Mouse (Mus musculus) layer of hippocampus, adult 2 months (tissue): ENCODE results near the gene Ppp1ca. TPM values are rescaled to one million over a fixed set of nuclear protein-coding genes. Genes with fewer than 3 reads are reported as not detected.

Experiments used
- DNase-seq, 2 experiments: peaks; one replicate each; pipeline ENCODE4 v3.0.0; 2022; ENCODE audit warnings: low spot score in 2 of 2
- H3K27ac ChIP-seq: fragments of 200-600 bp; 2 replicates; pipeline ENCODE4 v1.8.1; 2022
- H3K4me3 ChIP-seq: fragments of 200-600 bp; 2 replicates; pipeline ENCODE4 v1.8.1; 2022; ENCODE audit warnings: mild to moderate bottlenecking
- CTCF ChIP-seq: fragments of 200-600 bp; conservative IDR thresholded peaks from 2 replicates; pipeline ENCODE4 v1.8.1; 2022; ENCODE audit warnings: antibody characterized with exemption, mild to moderate bottlenecking, moderate library complexity
- total RNA-seq, 2 experiments: library from RNA; stranded (reverse); gene quantifications; 2 replicates each; pipeline ENCODE4 v1.2.3; 2021

Gene Ppp1ca
- total RNA-seq, 2 experiments from 2014 or later, result 263 to 276 TPM

DNA sequence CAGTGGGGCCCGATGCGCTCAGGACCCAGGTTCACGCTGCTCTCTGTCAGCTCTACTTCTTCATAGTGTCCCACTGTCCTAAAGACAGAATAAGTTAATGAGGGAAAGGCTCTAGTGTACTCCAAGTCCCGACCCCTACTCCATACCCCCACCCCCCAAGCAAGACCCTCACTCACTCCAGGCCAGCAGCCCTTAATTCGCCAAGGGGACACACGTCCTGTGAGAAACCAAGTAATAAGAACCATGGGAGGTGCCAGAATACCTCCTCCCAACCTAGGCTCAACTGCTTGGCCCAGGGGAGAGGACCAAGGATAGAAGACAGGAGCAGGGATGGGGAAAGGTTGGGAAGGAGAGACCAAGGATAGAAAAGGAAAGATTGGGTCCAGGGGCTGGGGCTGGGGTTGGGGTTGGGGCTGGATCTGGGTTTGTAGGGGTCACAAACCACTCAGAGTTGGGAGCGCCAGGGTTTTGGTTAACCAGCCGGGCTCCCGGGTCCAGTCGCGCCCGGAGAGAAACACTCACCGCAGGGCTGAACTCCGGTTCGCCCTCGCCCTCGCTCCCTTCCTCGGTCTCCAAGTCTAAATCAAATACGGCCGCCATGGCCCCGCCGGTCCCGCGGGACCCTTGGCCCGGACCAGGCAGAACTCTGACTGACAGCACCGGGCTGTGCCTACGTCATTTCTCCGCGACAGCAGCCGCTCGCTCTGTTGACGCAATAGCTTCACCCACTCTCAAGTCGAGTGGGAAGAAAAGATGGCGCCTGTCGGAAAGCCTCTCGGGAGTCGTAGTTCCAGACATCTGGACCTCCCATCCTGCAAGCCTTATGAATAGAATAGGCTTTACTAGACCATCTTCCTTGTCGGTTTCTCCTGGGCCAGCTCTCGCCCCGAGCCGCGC is 29.0 kb upstream of the Ppp1ca start, which contains the start of gene Rps6kb2:
TSS of gene Rps6kb2 (minus strand) at position 709 of the 897 bp plus-strand sequence.
- peak within 1 kb of the TSS; percentile 88 for H3K27ac ChIP-seq
- H3K4me3 ChIP-seq, result peak within 1 kb of the TSS; percentile 96
- TF ChIP-seq CTCF, result no peak
- DNase-seq, result peak; percentile 97 to 98

DNA sequence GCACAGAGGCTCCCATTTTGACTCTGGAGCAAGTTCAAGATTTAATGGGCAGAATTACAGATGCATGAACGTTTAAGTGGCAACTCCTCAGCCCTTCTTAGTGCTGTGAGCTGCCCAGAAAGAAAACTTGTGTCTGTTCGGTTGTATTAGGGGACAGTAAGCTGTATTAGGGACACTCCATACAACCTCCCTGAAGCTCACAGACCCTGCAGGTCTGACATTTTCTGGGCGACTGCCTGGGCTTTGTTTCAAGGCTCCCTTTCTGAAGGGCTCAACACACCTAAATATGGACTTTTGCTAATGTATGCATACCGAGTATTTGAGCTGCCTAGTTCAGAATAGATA is 28.4 kb upstream of the Ppp1ca start:
- Histone ChIP-seq H3K4me3 (peak overlapping the region; percentile 96), H3K27ac (peak overlapping the region; percentile 88)
- DNase-seq, result no peak
- no peak for TF ChIP-seq CTCF

GRCm38 (mm10) chr19:4164100-4164499 is 27.8 kb upstream of the Ppp1ca start:
- DNase-seq, result no peak
- TF ChIP-seq CTCF, result no peak
- no peak overlapping the region for H3K4me3 ChIP-seq
- H3K27ac ChIP-seq, result peak overlapping the region; percentile 88; the same call in 1 of the 2 replicates

- no peak overlapping the region for H3K4me3 ChIP-seq
- DNase-seq, result no peak
- TF ChIP-seq CTCF, result no peak
- peak overlapping the region; percentile 51; the same call in 1 of the 2 replicates for H3K27ac ChIP-seq
Measured at GRCm38 (mm10) chr19:4164721-4165120, 27.1 kb upstream of the Ppp1ca start.

GRCm38 (mm10) chr19:4166678-4167476 is 25.0 kb upstream of the Ppp1ca start:
- no peak overlapping the region for H3K4me3 ChIP-seq
- DNase-seq, result no peak
- H3K27ac ChIP-seq, result no peak overlapping the region
- no peak for TF ChIP-seq CTCF

- TF ChIP-seq CTCF, result peak; percentile 89
- DNase-seq, result peak; percentile 99 to 100
- Histone ChIP-seq H3K27ac (peak overlapping the region; percentile 98), H3K4me3 (peak overlapping the region; percentile 58)
Measured at GRCm38 (mm10) chr19:4169378-4169784, 22.5 kb upstream of the Ppp1ca start.

DNA sequence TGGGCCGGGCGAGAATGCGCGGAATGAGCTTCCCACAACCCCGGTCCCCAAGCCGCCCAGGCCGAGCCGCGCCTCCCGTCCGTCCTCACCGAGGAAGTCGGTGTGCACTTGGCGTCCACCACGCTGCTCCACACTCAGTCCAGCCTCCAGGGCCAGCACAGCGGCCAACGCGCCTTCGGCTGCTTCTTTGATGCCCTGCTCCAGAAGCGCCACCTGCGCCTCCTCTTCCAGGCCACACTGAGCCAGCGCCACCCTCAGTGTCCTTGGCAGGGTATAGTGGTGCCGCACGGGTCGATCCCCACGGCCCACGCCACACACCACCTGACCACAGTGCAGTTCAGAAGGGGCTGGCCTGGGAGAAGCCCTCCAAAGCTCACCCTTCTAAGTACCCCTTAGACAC is 22.1 kb upstream of the Ppp1ca start:
- Histone ChIP-seq H3K27ac (peak overlapping the region; percentile 98), H3K4me3 (peak overlapping the region; percentile 58)
- no peak for DNase-seq
- no peak; the same call in 1 of the 2 replicates for TF ChIP-seq CTCF

DNA sequence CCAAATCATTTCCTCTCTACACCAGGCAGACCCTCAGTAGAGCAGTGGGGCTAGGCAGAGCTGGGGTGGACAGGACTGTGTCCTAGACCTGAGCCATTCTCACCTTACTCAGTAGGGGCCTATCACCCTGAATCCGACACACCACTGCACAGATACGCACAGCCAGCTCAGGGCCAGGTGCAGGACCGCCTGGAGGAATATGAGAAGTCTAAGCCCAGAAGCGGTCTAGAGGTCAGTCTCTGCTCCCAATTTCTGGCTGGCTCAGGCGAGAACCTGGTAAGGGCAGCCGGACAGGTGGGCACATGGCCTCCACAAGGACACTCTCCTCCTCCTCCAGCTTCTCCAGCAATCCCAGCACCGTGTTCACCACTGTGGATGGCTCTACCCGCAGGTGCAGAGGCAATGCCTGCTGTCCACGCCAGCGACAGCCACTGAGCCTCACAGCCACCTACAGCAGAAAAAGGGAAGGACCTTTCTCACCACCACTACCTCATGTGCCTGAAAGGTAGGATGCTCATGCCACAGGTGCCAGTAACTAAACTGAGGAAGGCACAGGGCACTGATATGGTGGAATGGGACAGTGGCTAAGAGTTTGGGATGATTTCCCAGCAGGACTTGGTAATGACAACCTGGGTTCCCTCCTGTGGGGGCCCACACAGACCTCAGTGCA is 21.0 kb upstream of the Ppp1ca start:
- TF ChIP-seq CTCF, result no peak
- Histone ChIP-seq H3K27ac (no peak overlapping the region; the same call in 1 of the 2 replicates), H3K4me3 (no peak overlapping the region)
- DNase-seq, result no peak

GRCm38 (mm10) chr19:4171393-4172290 is 20.2 kb upstream of the Ppp1ca start:
- H3K4me3 ChIP-seq, result no peak overlapping the region
- no peak for DNase-seq
- peak overlapping the region; percentile 43; the same call in 1 of the 2 replicates for H3K27ac ChIP-seq
- TF ChIP-seq CTCF, result no peak

DNA sequence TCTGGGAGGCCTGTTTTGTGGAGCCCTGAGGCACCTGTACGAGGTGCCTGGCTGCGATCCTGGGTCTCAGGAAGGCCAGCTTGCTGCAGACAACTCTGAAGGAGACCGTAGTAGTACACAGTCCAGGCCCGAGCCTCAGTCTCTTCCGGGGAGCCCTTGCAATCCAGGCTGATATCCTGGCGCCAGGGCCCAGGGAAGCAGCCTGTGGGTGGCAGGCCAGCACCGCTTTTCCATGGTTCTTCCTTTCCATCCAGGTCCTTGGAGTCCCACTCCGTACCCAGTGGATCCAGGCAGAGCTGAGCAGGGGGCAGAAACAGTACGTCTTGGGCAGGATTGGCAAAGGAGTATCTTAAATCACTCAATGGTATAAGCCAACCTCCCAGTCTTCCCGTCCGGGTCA is 18.9 kb upstream of the Ppp1ca start:
- Histone ChIP-seq H3K27ac (no peak overlapping the region), H3K4me3 (no peak overlapping the region)
- DNase-seq, result no peak
- TF ChIP-seq CTCF, result peak; percentile 30

- TF ChIP-seq CTCF, result no peak
- no peak for DNase-seq
- peak within 1 kb of the TSS; percentile 77 for H3K27ac ChIP-seq
Measured at GRCm38 (mm10) chr19:4175368-4175947, 16.4 kb upstream of the Ppp1ca start, which contains the start of gene Carns1. TSS of gene Carns1 (minus strand) at chr19:4175479.

More at GRCm38 (mm10) chr19:4175368-4175947, 16.4 kb upstream of the Ppp1ca start, which contains the start of gene Carns1:
- peak within 1 kb of the TSS; percentile 7; the same call in 1 of the 2 replicates for H3K4me3 ChIP-seq
